Mouse (Mus musculus): ENCODE measurements around the gene Cmip. TPM values are rescaled to one million over a fixed set of nuclear protein-coding genes. Genes with fewer than 3 reads are reported as not detected.
A peak's percentile ranks its signal among the peaks of the same experiment; 100 is the strongest.

The Cmip gene
- polyA plus RNA-seq, 2 experiments = 27.1 to 39.7 TPM

DNA sequence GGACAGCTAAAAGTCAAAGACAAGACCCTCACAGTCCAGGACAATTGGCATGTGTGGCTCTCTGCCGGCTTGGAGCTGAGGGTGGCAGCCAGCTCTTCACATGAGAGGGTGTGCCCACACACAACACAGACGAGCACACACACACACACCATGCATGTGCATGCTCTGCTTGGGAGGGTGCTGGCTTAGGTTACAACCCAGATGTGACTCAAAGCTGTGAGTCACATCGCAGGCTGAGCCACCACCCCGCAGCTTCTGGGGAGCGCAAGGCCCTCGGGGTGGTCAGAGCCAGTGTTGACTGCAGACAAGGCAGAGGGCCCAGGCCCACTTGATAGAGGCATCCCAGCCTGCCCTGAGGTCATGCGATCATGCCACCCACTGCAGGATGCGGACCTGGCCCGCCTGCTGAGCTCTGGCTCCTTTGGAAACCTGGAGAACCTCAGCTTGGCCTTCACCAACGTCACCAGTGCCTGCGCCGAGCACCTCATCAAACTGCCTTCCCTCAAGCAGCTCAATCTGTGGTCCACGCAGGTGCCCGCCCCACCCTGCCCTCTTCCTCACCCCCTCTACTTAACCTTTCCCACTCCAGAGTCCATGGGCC, 197.8 kb downstream of the Cmip start:
- H3K27me3 ChIP-seq (ENCODE audit: control insufficient read depth, insufficient read depth, low read length) = no peaks in the 10 kb centered on the region
- H3K4me2 ChIP-seq (replicated peaks; ENCODE audit: low read depth, low read length, severe bottlenecking) = no peak overlapping the region
- ATAC-seq (ENCODE audit: low FRiP score, low read depth) = no peak
- H3K27ac ChIP-seq (replicated peaks; ENCODE audit: low read depth, low read length) = no peak overlapping the region
- no peak overlapping the region for H3K9ac ChIP-seq (ENCODE audit: low read depth, low read length, severe bottlenecking)
- no peak for TF ChIP-seq POLR2A (IDR thresholded peaks at IDR 0.05; ENCODE audit: borderline replicate concordance, extremely low read depth, insufficient read depth, insufficient read length)
- DNase-seq (ENCODE audit: low spot score) = no peak
- no peak overlapping the region for H3K4me3 ChIP-seq (replicated peaks; ENCODE audit: low read length)
- no peaks in the 10 kb centered on the region for H3K9me3 ChIP-seq (ENCODE audit: control insufficient read depth, low read length)
- WGBS = 89% methylated on average over 13 of the region's 14 CpGs
- H3K4me1 ChIP-seq (ENCODE audit: control insufficient read depth, insufficient read depth, low read length) = no peaks in the 10 kb centered on the region
- H3K36me3 ChIP-seq (ENCODE audit: control insufficient read depth, insufficient read depth, low read length) = peaks cover 88% of the 10 kb centered on the region

DNA sequence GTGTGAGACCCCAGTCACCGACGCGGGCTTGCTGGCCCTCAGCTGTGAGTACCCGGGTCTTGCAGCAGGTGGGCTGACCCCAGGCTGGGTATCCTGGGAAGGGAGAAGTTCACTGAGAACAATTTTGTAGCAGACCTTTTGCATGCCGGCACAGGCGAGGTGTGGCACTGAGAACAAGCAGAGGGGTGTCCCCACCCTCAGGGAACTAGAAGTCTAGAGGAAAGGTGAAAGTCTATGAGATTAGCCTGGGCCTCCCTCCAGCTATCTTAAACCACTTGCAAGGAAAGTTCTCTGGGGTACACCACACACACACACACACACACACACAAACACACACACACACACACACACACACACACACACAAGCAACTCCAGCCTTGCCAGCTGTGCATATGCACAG, 198.8 kb downstream of the Cmip start:
- H3K9me3 ChIP-seq (ENCODE audit: control insufficient read depth, low read length) = no peaks in the 10 kb centered on the region
- H3K4me3 ChIP-seq (replicated peaks; ENCODE audit: low read length) = no peak overlapping the region
- H3K27ac ChIP-seq (replicated peaks; ENCODE audit: low read depth, low read length) = no peak overlapping the region
- peaks cover 77% of the 10 kb centered on the region for H3K36me3 ChIP-seq (ENCODE audit: control insufficient read depth, insufficient read depth, low read length)
- 97% methylated on average over 6 of the region's 6 CpGs for WGBS
- DNase-seq (ENCODE audit: low spot score) (no peak), ATAC-seq (ENCODE audit: low FRiP score, low read depth) (no peak)
- H3K4me1 ChIP-seq (ENCODE audit: control insufficient read depth, insufficient read depth, low read length) = no peaks in the 10 kb centered on the region
- H3K4me2 ChIP-seq (replicated peaks; ENCODE audit: low read depth, low read length, severe bottlenecking) = no peak overlapping the region
- no peaks in the 10 kb centered on the region for H3K27me3 ChIP-seq (ENCODE audit: control insufficient read depth, insufficient read depth, low read length)
- no peak overlapping the region for H3K9ac ChIP-seq (ENCODE audit: low read depth, low read length, severe bottlenecking)
- TF ChIP-seq POLR2A (IDR thresholded peaks at IDR 0.05; ENCODE audit: borderline replicate concordance, extremely low read depth, insufficient read depth, insufficient read length) = no peak

DNA sequence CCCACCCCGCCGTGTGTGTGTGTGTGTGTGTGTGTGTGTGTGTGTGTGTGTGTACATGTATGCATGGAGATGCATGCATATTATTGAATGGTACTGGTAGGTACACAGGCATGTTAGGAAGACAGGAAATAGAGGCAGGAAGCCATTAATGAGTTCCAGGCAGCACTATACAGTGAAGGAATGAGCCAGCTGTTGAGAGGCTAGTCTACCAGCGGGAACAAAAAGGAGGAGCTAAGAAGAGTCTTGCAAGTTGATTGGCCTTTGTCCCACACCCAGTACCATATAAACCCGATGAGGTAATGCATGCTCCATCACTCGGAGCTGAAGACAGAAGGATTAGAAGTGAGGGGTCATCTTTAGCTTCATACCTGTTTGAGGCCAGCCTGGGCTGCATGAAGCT, 201.6 kb downstream of the Cmip start:
- Histone ChIP-seq H3K9me3 (ENCODE audit: control insufficient read depth, low read length) (no peaks in the 10 kb centered on the region), H3K4me2 (replicated peaks; ENCODE audit: low read depth, low read length, severe bottlenecking) (no peak overlapping the region), H3K27ac (replicated peaks; ENCODE audit: low read depth, low read length) (no peak overlapping the region), H3K36me3 (ENCODE audit: control insufficient read depth, insufficient read depth, low read length) (peaks cover 53% of the 10 kb centered on the region), H3K9ac (ENCODE audit: low read depth, low read length, severe bottlenecking) (no peak overlapping the region), H3K4me3 (replicated peaks; ENCODE audit: low read length) (no peak overlapping the region), H3K27me3 (ENCODE audit: control insufficient read depth, insufficient read depth, low read length) (no peaks in the 10 kb centered on the region), H3K4me1 (ENCODE audit: control insufficient read depth, insufficient read depth, low read length) (no peaks in the 10 kb centered on the region)
- TF ChIP-seq POLR2A (IDR thresholded peaks at IDR 0.05; ENCODE audit: borderline replicate concordance, extremely low read depth, insufficient read depth, insufficient read length) = no peak
- DNase-seq (ENCODE audit: low spot score) (peak; percentile 62), ATAC-seq (ENCODE audit: low FRiP score, low read depth) (peak; percentile 60; the same call in 1 of the 2 replicates)
- WGBS = 43% methylated on average over 4 of the region's 5 CpGs

DNA sequence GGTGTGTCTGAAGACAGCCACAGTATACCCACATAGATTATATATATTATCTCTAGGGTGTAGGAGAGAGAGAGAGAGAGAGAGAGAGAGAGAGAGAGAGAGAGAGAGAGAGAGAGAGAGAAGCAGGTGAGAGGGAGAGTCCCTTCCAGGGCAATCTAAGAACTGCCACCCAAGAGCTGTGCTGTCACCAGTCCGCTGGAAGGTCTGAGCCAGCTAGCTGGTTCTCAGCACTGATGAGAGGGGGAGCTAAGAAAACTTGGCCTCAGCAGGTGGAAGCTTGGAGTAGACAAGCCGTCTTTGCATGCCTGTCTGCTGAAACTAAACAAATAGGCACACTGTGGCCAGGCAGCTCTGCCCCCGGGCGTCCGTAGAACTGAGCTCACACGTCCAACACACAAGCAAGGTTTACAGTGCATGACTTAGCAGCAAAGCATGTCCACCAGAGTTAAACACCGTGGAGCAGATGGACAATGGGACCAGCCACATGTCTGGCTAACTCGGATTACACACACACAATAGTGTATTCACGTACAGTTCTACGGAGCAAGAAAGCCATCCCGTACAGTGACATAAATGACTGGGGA, 205.9 kb downstream of the Cmip start:
- no peak overlapping the region for H3K4me2 ChIP-seq (replicated peaks; ENCODE audit: low read depth, low read length, severe bottlenecking)
- H3K4me3 ChIP-seq (replicated peaks; ENCODE audit: low read length) = no peak overlapping the region
- H3K4me1 ChIP-seq (ENCODE audit: control insufficient read depth, insufficient read depth, low read length) = no peaks in the 10 kb centered on the region
- H3K27ac ChIP-seq (replicated peaks; ENCODE audit: low read depth, low read length) = no peak overlapping the region
- peaks cover 11% of the 10 kb centered on the region for H3K36me3 ChIP-seq (ENCODE audit: control insufficient read depth, insufficient read depth, low read length)
- ATAC-seq (ENCODE audit: low FRiP score, low read depth) (no peak), DNase-seq (ENCODE audit: low spot score) (no peak)
- H3K27me3 ChIP-seq (ENCODE audit: control insufficient read depth, insufficient read depth, low read length) = no peaks in the 10 kb centered on the region
- H3K9ac ChIP-seq (ENCODE audit: low read depth, low read length, severe bottlenecking) = no peak overlapping the region
- WGBS = 74% methylated on average over 11 of the region's 11 CpGs
- H3K9me3 ChIP-seq (ENCODE audit: control insufficient read depth, low read length) = no peaks in the 10 kb centered on the region
- no peak for TF ChIP-seq POLR2A (IDR thresholded peaks at IDR 0.05; ENCODE audit: borderline replicate concordance, extremely low read depth, insufficient read depth, insufficient read length)

DNA sequence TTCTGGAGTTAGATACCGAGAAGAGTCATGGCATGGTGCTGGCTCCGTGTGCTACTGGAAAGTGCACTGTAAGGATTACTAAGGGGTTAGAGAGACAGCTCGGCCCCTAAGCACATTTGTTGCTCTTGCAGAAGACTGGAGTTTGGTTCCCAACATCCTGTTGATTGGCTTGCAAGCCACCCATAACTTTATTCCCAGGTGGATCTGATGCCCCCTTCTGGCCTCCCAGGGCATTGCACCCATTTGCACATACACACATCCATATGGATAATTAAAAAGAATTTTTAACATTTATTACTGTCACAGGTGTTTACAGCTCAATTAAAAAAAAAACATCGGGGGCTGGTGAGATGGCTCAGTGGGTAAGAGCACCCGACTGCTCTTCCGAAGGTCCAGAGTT, 207.7 kb downstream of the Cmip start:
- no peak overlapping the region for H3K4me3 ChIP-seq (replicated peaks; ENCODE audit: low read length)
- no peak for TF ChIP-seq POLR2A (IDR thresholded peaks at IDR 0.05; ENCODE audit: borderline replicate concordance, extremely low read depth, insufficient read depth, insufficient read length)
- H3K27ac ChIP-seq (replicated peaks; ENCODE audit: low read depth, low read length) = no peak overlapping the region
- H3K27me3 ChIP-seq (ENCODE audit: control insufficient read depth, insufficient read depth, low read length) = no peaks in the 10 kb centered on the region
- DNase-seq (ENCODE audit: low spot score) (no peak), ATAC-seq (ENCODE audit: low FRiP score, low read depth) (no peak)
- 0 out of 2 replicates have a peak, but pooled peaks cover under 1% of the 10 kb centered on the region for H3K36me3 ChIP-seq (ENCODE audit: control insufficient read depth, insufficient read depth, low read length)
- H3K9ac ChIP-seq (ENCODE audit: low read depth, low read length, severe bottlenecking) = no peak overlapping the region
- no peaks in the 10 kb centered on the region for H3K9me3 ChIP-seq (ENCODE audit: control insufficient read depth, low read length)
- H3K4me2 ChIP-seq (replicated peaks; ENCODE audit: low read depth, low read length, severe bottlenecking) = no peak overlapping the region
- 94% methylated on average over 6 of the region's 6 CpGs for WGBS
- H3K4me1 ChIP-seq (ENCODE audit: control insufficient read depth, insufficient read depth, low read length) = no peaks in the 10 kb centered on the region; the same call in 1 of the 2 replicates
